Mouse (Mus musculus): ENCODE data around the gene Fpgs. TPM values are rescaled to one million over a fixed set of nuclear protein-coding genes. Genes with fewer than 3 reads are reported as not detected.
A peak's percentile ranks its signal among the peaks of the same experiment; 100 is the strongest.

Gene Fpgs
- total RNA-seq, 2 experiments from 2014 or later, result 9.4 to 10.5 TPM

- intact Hi-C loops (cut with DNase I), result no loop called here
- no peak overlapping the region for H3K27ac ChIP-seq
- H3K4me3 ChIP-seq, result no peak overlapping the region
- no peak for DNase-seq (ENCODE audit: extremely low spot score in 1 of 2, low spot score in 2 of 2)
- no peak for TF ChIP-seq CTCF (IDR thresholded peaks at IDR 0.05)
Observed at GRCm38 (mm10) chr2:32722581-32722980, 18.6 kb upstream of the Fpgs start.

- no peak for TF ChIP-seq CTCF (IDR thresholded peaks at IDR 0.05)
Observed at GRCm38 (mm10) chr2:32722046-32722445, 18.1 kb upstream of the Fpgs start.

DNA sequence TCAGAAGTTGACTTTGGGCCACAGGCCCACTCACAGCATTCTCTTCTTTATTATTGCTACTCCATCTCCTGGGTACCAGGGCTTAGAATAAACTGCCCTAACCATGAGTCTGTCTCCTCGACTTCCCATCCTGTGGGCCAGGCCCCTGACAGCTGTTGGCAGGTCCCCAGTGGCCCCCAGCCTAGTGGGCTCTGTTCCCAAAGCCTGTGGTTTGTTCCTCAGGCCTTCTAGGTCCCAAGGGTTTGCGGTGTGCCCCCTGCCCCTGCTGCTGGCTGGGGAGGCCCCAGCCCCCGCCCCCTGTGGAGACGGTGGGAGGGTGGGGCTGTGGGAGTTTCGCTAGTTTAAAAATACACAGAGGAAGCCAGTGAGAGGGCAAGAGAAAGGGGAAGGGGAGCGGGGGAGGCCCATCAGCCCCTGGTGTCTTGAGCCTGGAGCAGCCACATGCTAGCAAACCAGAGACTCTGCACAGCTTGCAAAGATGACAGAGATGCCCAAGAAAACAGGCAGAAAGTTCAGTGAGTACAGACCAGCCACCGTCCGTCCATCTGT, 16.8 kb upstream of the Fpgs start, which contains the start of gene Sh2d3c:
TSS of gene Sh2d3c (plus strand) at position 375 of the 549 bp plus-strand sequence.
- H3K27ac ChIP-seq, result no peak within 1 kb of the TSS
- intact Hi-C loops (cut with DNase I), result no loop called here

More at GRCm38 (mm10) chr2:32722046-32722445, 18.1 kb upstream of the Fpgs start:
- intact Hi-C loops (cut with DNase I), result no loop called here
- Histone ChIP-seq H3K27ac (no peak overlapping the region), H3K4me3 (no peak overlapping the region)
- DNase-seq (ENCODE audit: extremely low spot score in 1 of 2, low spot score in 2 of 2), result no peak

DNA sequence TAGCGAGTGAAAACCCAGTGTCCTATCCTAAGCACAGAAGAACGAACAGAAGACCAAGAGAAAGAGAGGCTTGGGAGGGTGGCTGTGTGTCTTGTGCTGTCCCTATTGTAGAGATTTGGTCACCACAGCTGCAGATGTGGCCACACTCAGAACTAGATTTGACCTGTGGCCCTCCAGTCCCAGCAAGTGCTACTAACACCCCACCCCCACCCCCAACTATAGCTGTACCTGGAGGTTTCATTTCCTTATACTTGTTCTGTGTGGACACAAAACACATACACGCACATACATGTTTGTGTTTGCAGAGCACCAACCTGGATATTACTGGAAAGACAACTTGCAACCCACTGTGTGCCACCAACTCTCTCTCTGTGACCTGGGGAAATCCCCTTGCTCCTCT, 16.1 kb upstream of the Fpgs start:
- H3K27ac ChIP-seq, result no peak overlapping the region
- H3K4me3 ChIP-seq, result no peak overlapping the region
- no peak for TF ChIP-seq CTCF (IDR thresholded peaks at IDR 0.05)
- intact Hi-C loops (cut with DNase I), result no loop called here
- no peak for DNase-seq (ENCODE audit: extremely low spot score in 1 of 2, low spot score in 2 of 2)

More for the DNA sequence above, 16.8 kb upstream of the Fpgs start, which contains the start of gene Sh2d3c:
- no peak within 1 kb of the TSS for H3K4me3 ChIP-seq
- no peak for TF ChIP-seq CTCF (IDR thresholded peaks at IDR 0.05)
- no peak for DNase-seq (ENCODE audit: extremely low spot score in 1 of 2, low spot score in 2 of 2)

DNA sequence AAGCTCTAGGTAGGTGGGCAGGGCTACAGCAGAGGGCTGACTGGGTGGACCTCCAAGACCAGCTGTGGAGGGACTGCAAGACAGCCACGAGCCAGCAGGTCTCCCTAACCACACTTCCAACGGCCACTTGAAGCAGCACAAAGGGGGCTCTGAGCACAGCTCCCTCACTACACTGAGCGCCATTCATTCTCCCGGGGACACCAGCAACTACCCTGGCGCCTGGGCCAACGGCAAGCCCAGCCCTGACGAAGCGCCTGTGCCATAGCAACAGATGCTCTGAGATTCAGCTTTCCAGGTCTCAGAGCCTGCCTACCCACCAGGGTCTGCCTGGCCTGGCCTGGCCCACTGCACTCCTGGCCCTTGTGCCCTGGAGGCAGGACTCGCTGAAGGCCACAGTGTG, 14.8 kb upstream of the Fpgs start:
- no peak for TF ChIP-seq CTCF (IDR thresholded peaks at IDR 0.05)
- intact Hi-C loops (cut with DNase I), result no loop called here
- Histone ChIP-seq H3K27ac (no peak overlapping the region), H3K4me3 (no peak overlapping the region)
- no peak for DNase-seq (ENCODE audit: extremely low spot score in 1 of 2, low spot score in 2 of 2)

- H3K4me3 ChIP-seq, result no peak overlapping the region
- TF ChIP-seq CTCF (IDR thresholded peaks at IDR 0.05), result no peak
- DNase-seq (ENCODE audit: extremely low spot score in 1 of 2, low spot score in 2 of 2), result no peak
- intact Hi-C loops (cut with DNase I), result no loop called here
- H3K27ac ChIP-seq, result no peak overlapping the region
Observed at GRCm38 (mm10) chr2:32714987-32715425, 11.1 kb upstream of the Fpgs start.

DNA sequence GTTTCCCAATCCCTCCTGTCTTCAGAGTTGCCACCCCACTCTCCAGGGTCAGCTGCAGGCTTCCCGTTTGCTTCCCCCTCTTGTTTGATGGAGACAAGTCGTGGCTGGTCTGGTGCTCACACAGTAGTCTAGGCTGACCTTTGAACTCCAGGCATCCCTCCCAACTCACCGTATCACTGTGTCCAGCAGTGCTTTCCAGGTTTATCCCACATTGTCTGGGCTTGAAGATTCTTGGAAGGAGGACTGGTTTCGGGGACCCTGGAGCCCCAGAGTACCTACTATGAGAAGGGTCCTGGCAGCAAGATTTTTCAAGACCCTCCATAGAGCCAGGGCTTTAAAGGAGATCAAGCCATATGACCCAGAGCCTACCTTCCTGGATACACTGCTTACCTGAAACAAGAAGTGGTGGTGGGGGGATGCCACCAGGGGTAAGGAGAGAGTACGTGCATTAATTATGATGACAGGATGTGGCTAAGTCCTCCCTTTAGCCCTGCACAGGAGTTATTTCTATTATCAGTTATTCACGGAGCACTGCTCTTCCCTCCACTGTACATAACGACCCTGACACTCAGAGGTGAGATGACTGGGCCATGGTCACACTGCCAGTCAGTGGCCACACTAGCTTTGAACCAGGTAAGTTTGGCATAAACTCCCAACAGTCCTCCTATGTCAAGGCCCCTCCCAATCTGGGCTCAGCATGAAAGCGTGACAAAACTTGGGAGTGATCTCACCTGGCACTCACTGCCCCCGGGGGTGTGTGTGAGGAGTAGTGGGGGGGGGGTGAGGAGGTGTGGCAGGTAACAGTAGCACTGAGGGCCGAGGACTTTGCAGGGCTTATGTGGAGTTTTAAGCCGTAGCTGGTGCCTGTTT, 10.4 kb upstream of the Fpgs start:
- TF ChIP-seq CTCF (IDR thresholded peaks at IDR 0.05), result no peak
- Histone ChIP-seq H3K4me3 (no peak overlapping the region), H3K27ac (peak overlapping the region; percentile 98)
- no peak for DNase-seq (ENCODE audit: extremely low spot score in 1 of 2, low spot score in 2 of 2)
- intact Hi-C loops (cut with DNase I), result no loop called here

DNA sequence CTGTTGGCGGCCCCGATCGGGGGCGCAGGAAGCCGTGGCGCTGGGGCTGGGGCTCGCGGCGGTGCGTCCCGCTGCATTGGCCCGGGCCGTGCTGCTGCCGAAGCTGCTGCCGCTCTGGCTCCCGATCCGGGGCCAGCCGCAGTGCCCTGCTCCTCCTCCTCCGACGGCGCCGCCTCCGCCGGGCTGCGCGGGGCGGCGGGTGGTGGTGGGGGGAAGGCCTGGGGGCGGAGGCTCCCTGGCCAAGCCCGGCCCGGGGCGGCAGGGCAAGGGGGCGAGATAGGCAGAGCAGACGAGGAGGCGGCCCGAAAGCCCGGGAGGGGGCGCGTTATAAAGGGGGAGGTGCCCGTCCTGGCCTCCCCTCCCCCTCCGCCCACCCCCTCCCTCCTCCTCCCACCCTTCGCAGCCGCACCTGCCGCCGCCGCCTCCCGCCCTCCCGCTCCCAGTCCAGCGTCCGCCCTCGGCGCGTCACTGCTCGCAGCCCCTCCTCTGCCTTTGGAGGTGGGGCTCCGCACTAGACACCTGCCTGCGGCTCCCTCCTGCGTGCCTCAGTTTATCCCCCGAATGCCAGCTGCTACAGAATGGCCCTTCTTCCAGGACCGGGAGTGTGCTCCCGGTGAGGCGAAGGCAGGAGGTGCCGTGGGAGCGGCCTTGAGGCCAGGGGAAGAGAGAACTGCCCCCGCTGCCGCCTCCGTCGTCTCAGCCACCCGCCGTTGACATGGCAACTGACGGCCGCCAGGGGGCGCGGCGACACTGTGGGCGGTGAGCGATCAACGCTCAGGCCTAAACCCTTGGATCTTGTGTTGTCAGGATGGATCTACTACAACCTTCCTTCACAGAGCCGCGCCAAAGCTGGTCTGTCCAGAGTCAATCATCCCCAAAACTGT, 9.2 kb upstream of the Fpgs start, which contains the start of gene Cdk9:
TSS of gene Cdk9 (minus strand) at position 143 of the 884 bp plus-strand sequence.
- peak; percentile 99 for TF ChIP-seq CTCF (IDR thresholded peaks at IDR 0.05)
- H3K27ac ChIP-seq, result peak within 1 kb of the TSS; percentile 98
- intact Hi-C loops (cut with DNase I), result loop anchor here (1.0 kb wide), 2 partner anchors 29 to 44 kb away; partner anchors contain the start of gene Tor2a
- DNase-seq (ENCODE audit: extremely low spot score in 1 of 2, low spot score in 2 of 2), result peak; percentile 90 to 95
- H3K4me3 ChIP-seq, result peak within 1 kb of the TSS; percentile 97

- peak overlapping the region; percentile 97 for H3K4me3 ChIP-seq
- intact Hi-C loops (cut with DNase I), result no loop called here
- DNase-seq (ENCODE audit: extremely low spot score in 1 of 2, low spot score in 2 of 2), result peak; percentile 94
- peak overlapping the region; percentile 98 for H3K27ac ChIP-seq
- TF ChIP-seq CTCF (IDR thresholded peaks at IDR 0.05), result no peak
Observed at GRCm38 (mm10) chr2:32712586-32712933, 8.6 kb upstream of the Fpgs start.

DNA sequence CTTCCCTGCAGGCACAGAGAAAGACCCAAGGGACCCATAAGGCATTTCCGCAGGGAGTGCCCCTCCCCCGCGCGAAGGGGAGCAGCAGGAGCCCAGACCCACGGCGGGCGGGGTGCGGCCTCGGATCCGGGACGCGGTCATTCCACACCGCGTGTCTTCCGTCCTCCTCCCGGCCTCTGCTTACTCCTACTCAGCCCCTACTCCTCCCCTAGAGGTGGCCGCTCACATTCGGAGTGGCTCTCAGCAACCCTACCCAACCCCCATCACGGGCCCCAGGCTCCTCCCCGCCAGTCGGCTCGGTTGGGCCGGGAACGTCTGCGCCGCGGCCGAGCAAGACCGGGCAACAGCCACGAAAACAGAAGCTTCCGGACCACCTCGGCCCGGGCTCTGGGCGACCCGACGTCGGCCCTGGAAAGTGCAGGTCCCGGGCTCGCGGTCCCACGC, 8.2 kb upstream of the Fpgs start:
- Histone ChIP-seq H3K27ac (peak overlapping the region; percentile 81), H3K4me3 (peak overlapping the region; percentile 97)
- intact Hi-C loops (cut with DNase I), result no loop called here
- no peak for TF ChIP-seq CTCF (IDR thresholded peaks at IDR 0.05)
- peak; percentile 42 to 48 for DNase-seq (ENCODE audit: extremely low spot score in 1 of 2, low spot score in 2 of 2)

GRCm38 (mm10) chr2:32711301-32712056, 7.5 kb upstream of the Fpgs start:
- no peak for DNase-seq (ENCODE audit: extremely low spot score in 1 of 2, low spot score in 2 of 2)
- no peak for TF ChIP-seq CTCF (IDR thresholded peaks at IDR 0.05)
- Histone ChIP-seq H3K4me3 (peak overlapping the region; percentile 97), H3K27ac (no peak overlapping the region; the same call in 1 of the 2 replicates)
- intact Hi-C loops (cut with DNase I), result no loop called here

Measured in left cerebral cortex, adult 2 months (tissue).